Mouse (Mus musculus) megakaryocyte, embryonic 14.5 days (primary cell): Measurements from ENCODE around the gene Kif5c.

Experiments used
- FLI1 ChIP-seq: IDR thresholded peaks from 2 replicates; pipeline ENCODE4 v1.6.1; 2012; ENCODE audit warnings: low read length, inconsistent platforms, mixed read lengths
- GATA1 ChIP-seq: IDR thresholded peaks from 3 replicates; pipeline ENCODE4 v1.6.1; 2012; ENCODE audit warnings: mixed read lengths, low read length, inconsistent platforms, borderline replicate concordance

DNA sequence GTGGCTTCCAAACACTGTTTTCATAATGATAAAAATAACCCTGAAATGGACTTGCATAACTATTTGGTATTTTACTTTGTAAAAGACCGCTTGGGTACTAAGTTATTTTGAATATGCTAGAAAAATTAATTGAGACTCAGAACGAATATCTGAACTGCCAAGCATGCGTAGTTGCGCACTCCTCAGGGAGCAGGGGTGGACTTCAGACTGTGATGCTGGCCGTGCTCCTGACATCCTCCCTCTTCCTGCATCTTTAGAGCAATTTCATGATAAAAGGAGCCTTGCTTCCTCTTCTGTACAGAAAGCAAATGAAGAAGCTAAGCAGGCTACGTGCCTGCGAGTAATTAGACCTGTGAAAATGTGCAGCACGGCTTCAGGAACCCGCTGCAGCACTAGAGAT lies 101.2 kb downstream of the Kif5c start:
- TF ChIP-seq GATA1 (no peak), FLI1 (no peak)
